Mouse (Mus musculus): ENCODE measurements around the gene Rnd3.

- no peak for TF ChIP-seq CTCF (IDR thresholded peaks at IDR 0.05; ENCODE audit: low read depth, low read length)
- no peak for TF ChIP-seq GATA1 (IDR thresholded peaks at IDR 0.05; ENCODE audit: borderline replicate concordance, low read length)
- no peak for TF ChIP-seq POLR2AphosphoS5 (IDR thresholded peaks at IDR 0.05; ENCODE audit: insufficient replicate concordance, low read depth, low read length)
These were observed 11.2 kb downstream of the Rnd3 start for GRCm38 (mm10) chr2:51137726-51138125.
